In genomic region chr17:17234329-17235185, GRCm38 (mm10) we compare ENCODE assay signal across 7 mouse cellular contexts.
DNase-seq lines count a peak whose midpoint lies in the region; ATAC-seq lines count a peak whose summit lies in the region.
"Not testable (repeated sequence)": the region's sequence is repeated elsewhere in the genome, so short reads cannot be mapped to it uniquely, and the experiment has no call there.

No protein-coding gene starts in this region.

- ATAC-seq in intestine, embryonic 15.5 days, result peak; percentile 100

- intact Hi-C loops in gastrocnemius, postnatal 36 days (cut with DNase I), result loop anchor here (10.0 kb wide), 1 partner anchor 140 kb away; the partner anchor contains the start of gene Riok2
- intact Hi-C loops in left cerebral cortex, postnatal 25 days (cut with DNase I), result not testable (repeated sequence)

- DNase-seq in adrenal gland, adult 2 months, result peak; percentile 95
- peak; percentile 87 for DNase-seq in embryo, embryonic 11.5 days (ENCODE audit: low read depth, low spot score)
- peak; percentile 74 to 85 for DNase-seq in gastrocnemius, postnatal 36 days
- peak; percentile 87 to 98 for DNase-seq in left cerebral cortex, postnatal 25 days (ENCODE audit: low spot score in 2 of 2)
- DNase-seq in midbrain, embryonic 10.5 days (ENCODE audit: low spot score), result peak; percentile 87
- DNase-seq in right cerebral cortex, postnatal 4 days, result peak; percentile 66

- peak overlapping the region; percentile 58 for H3K4me2 ChIP-seq in intestine, embryonic 15.5 days (replicated peaks)

- under 1% methylated on average over 21 of the region's 22 CpGs for WGBS in intestine, embryonic 15.5 days
- WGBS in midbrain, embryonic 10.5 days, result under 1% methylated on average over 21 of the region's 22 CpGs

- H3K4me1 ChIP-seq in intestine, embryonic 15.5 days (replicated peaks); midbrain, embryonic 10.5 days: not testable (repeated sequence)

- not testable (repeated sequence) for H3K27me3 ChIP-seq in intestine, embryonic 15.5 days (replicated peaks); midbrain, embryonic 10.5 days (ENCODE audit: low read depth, poor library complexity, severe bottlenecking)

- peak overlapping the region; percentile 77 for H3K27ac ChIP-seq in intestine, embryonic 15.5 days
- H3K27ac ChIP-seq in midbrain, embryonic 10.5 days (replicated peaks), result peak overlapping the region; percentile 77

- H3K9me3 ChIP-seq in intestine, embryonic 15.5 days, result not testable (repeated sequence)
- peaks cover 14% of the 10 kb centered on the region for H3K9me3 ChIP-seq in midbrain, embryonic 10.5 days (replicated peaks)

- H3K36me3 ChIP-seq in intestine, embryonic 15.5 days; midbrain, embryonic 10.5 days: not testable (repeated sequence)

- H3K4me3 ChIP-seq in intestine, embryonic 15.5 days (replicated peaks), result peak overlapping the region; percentile 56
- H3K4me3 ChIP-seq in midbrain, embryonic 10.5 days, result peak overlapping the region; percentile 63

- peak overlapping the region; percentile 56 for H3K9ac ChIP-seq in intestine, embryonic 15.5 days

Comparison
In these comparisons a context has a peak if more than half of its experiments do, and no peak if none do; other contexts are left out.
1. Peak in every context shown above with its lines: DNase-seq, ATAC-seq, H3K4me3 ChIP-seq and H3K27ac ChIP-seq.